Mouse (Mus musculus): ENCODE data around the gene Gm7102.

GRCm38 (mm10) chr19:61131096-61131495 lies 45.0 kb downstream of the Gm7102 start:
- no peak for TF ChIP-seq CTCF (IDR thresholded peaks at IDR 0.05; ENCODE audit: low read depth)
- TF ChIP-seq EP300 (optimal IDR thresholded peaks at IDR 0.05), result no peak
